Mouse (Mus musculus) bone marrow, adult 2 months (tissue): ENCODE measurements at regions not wholly inside any gene's neighbourhood (a gene's known extent, or its start where the extent isn't known, plus 50 kb on each side); places are given as distances from the start of the nearest gene placed in this dataset.

Experiments
- CTCF ChIP-seq: fragments of 200-500 bp; IDR thresholded peaks from 2 replicates; pipeline ENCODE4 v1.5.1; 2011; ENCODE audit warnings: low read length, control low read depth; ENCODE audit not compliant: control insufficient read depth, insufficient read depth
- POLR2A ChIP-seq: fragments of 200-500 bp; IDR thresholded peaks from 2 replicates; pipeline ENCODE4 v1.6.1; 2011; ENCODE audit warnings: low read depth, mild to moderate bottlenecking, control low read depth, low read length, borderline replicate concordance; ENCODE audit not compliant: control insufficient read depth

DNA sequence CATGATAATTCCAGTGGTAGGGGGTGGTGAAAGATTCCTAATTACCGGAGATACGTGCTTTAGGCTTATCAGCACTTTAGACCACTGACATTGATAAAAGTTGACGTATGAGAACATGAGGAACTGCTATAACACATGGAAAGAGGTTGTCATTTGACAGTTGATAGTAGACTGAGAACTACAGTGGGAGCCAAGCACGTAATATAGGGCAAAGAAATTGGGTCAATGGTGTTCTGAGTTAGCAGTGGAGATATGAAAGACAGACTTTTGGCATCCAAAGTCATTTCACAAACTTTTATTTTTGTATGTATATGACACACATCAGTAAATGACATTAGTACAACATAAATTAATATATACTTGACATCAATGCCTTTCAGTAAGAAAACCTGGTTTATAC is 159.6 kb upstream of the Adamts3 start:
- TF ChIP-seq CTCF (no peak), POLR2A (no peak)
